Mouse (Mus musculus): Measurements from ENCODE around the gene Atp6v1a.

Gene Atp6v1a

GRCm38 (mm10) chr16:44138377-44138978 lies 1.0 kb downstream of the Atp6v1a start:
- WGBS = 0% methylated on average over 24 of the region's 24 CpGs

- 36% methylated on average over 6 of the region's 6 CpGs for WGBS
Observed at GRCm38 (mm10) chr16:44136511-44137021, 2.9 kb downstream of the Atp6v1a start.

- 86% methylated on average over 3 of the region's 3 CpGs for WGBS
Observed at GRCm38 (mm10) chr16:44133187-44133586, 6.3 kb downstream of the Atp6v1a start.

GRCm38 (mm10) chr16:44132300-44132699 lies 7.2 kb downstream of the Atp6v1a start:
- 46% methylated on average over 4 of the region's 4 CpGs for WGBS

- WGBS = 73% methylated on average over 4 of the region's 4 CpGs
Observed at GRCm38 (mm10) chr16:44126437-44126836, 13.1 kb downstream of the Atp6v1a start.

- WGBS = 90% methylated on average over 2 of the region's 2 CpGs
Observed at GRCm38 (mm10) chr16:44125436-44125835, 14.1 kb downstream of the Atp6v1a start.

GRCm38 (mm10) chr16:44124713-44125112 lies 14.8 kb downstream of the Atp6v1a start:
- 58% methylated on average over 1 of the region's 1 CpGs for WGBS

GRCm38 (mm10) chr16:44123786-44124185 lies 15.7 kb downstream of the Atp6v1a start:
- 37% methylated on average over 2 of the region's 2 CpGs for WGBS

GRCm38 (mm10) chr16:44122982-44123725 lies 16.4 kb downstream of the Atp6v1a start:
- WGBS = 31% methylated on average over 7 of the region's 7 CpGs

GRCm38 (mm10) chr16:44122574-44122973 lies 16.9 kb downstream of the Atp6v1a start:
- WGBS = 43% methylated on average over 6 of the region's 6 CpGs

GRCm38 (mm10) chr16:44122122-44122521 lies 17.4 kb downstream of the Atp6v1a start:
- 62% methylated on average over 6 of the region's 6 CpGs for WGBS

- WGBS = 63% methylated on average over 7 of the region's 7 CpGs
Observed at GRCm38 (mm10) chr16:44119753-44120501, 19.6 kb downstream of the Atp6v1a start.

GRCm38 (mm10) chr16:44109002-44109401 lies 30.5 kb downstream of the Atp6v1a start:
- whole genome bisulfite sequencing = 42% methylated on average over 4 of the region's 4 CpGs

- 83% methylated on average over 2 of the region's 2 CpGs for WGBS
Observed at GRCm38 (mm10) chr16:44105211-44105610, 34.3 kb downstream of the Atp6v1a start.

GRCm38 (mm10) chr16:44103806-44104766 lies 35.4 kb downstream of the Atp6v1a start:
- 83% methylated on average over 18 of the region's 18 CpGs for WGBS

GRCm38 (mm10) chr16:44102925-44103324 lies 36.6 kb downstream of the Atp6v1a start:
- WGBS = 91% methylated on average over 2 of the region's 2 CpGs

- WGBS = 67% methylated on average over 12 of the region's 12 CpGs
Observed at GRCm38 (mm10) chr16:44101181-44101710, 38.3 kb downstream of the Atp6v1a start.

GRCm38 (mm10) chr16:44099377-44099776 lies 40.1 kb downstream of the Atp6v1a start:
- WGBS = 94% methylated on average over 7 of the region's 7 CpGs

- 79% methylated on average over 2 of the region's 2 CpGs for WGBS
Observed at GRCm38 (mm10) chr16:44087650-44088049, 51.9 kb downstream of the Atp6v1a start.

GRCm38 (mm10) chr16:44063025-44063894 lies 76.2 kb downstream of the Atp6v1a start, which contains the start of gene Gramd1c:
Gene Gramd1c (minus strand): TSS chr16:44063345.
- WGBS = 6% methylated on average over 45 of the region's 45 CpGs

Data from cerebral cortex, adult 2 months (tissue).